Mouse (Mus musculus) liver, adult (tissue): ENCODE measurements at regions not wholly inside any gene's neighbourhood (a gene's known extent, or its start where the extent isn't known, plus 50 kb on each side); places are given as distances from the start of the nearest gene placed in this dataset.

Experiments used
- GATA4 ChIP-seq: IDR thresholded peaks from 2 replicates; pipeline ENCODE4 v1.6.1; 2014; ENCODE audit warnings: mild to moderate bottlenecking, low read length; ENCODE audit not compliant: insufficient replicate concordance

- TF ChIP-seq GATA4, result no peak
Measured at GRCm38 (mm10) chr11:44161734-44162418, 238.0 kb upstream of the Il12b start.

- TF ChIP-seq GATA4, result no peak
Measured at GRCm38 (mm10) chr11:44163049-44163448, 236.8 kb upstream of the Il12b start.

GRCm38 (mm10) chr11:44163748-44164147 lies 236.1 kb upstream of the Il12b start:
- no peak for TF ChIP-seq GATA4

- no peak for TF ChIP-seq GATA4
Measured at GRCm38 (mm10) chr11:44164186-44164585, 235.7 kb upstream of the Il12b start.

GRCm38 (mm10) chr11:44167724-44168500 lies 232.0 kb upstream of the Il12b start:
- no peak for TF ChIP-seq GATA4

GRCm38 (mm10) chr11:44172478-44172877 lies 227.4 kb upstream of the Il12b start:
- TF ChIP-seq GATA4, result no peak

GRCm38 (mm10) chr11:44173196-44173595 lies 226.7 kb upstream of the Il12b start:
- TF ChIP-seq GATA4, result no peak

GRCm38 (mm10) chr11:44174548-44174947 lies 225.3 kb upstream of the Il12b start:
- TF ChIP-seq GATA4, result no peak

GRCm38 (mm10) chr11:44179711-44180110 lies 220.2 kb upstream of the Il12b start:
- TF ChIP-seq GATA4, result no peak

GRCm38 (mm10) chr11:44183823-44184222 lies 216.0 kb upstream of the Il12b start:
- no peak for TF ChIP-seq GATA4

GRCm38 (mm10) chr11:44185218-44185890 lies 214.5 kb upstream of the Il12b start:
- no peak for TF ChIP-seq GATA4

GRCm38 (mm10) chr11:44188202-44188601 lies 211.7 kb upstream of the Il12b start:
- no peak for TF ChIP-seq GATA4

- TF ChIP-seq GATA4, result no peak
Measured at GRCm38 (mm10) chr11:44193806-44194205, 206.1 kb upstream of the Il12b start.

- no peak for TF ChIP-seq GATA4
Measured at GRCm38 (mm10) chr11:44202716-44203115, 197.1 kb upstream of the Il12b start.

- TF ChIP-seq GATA4, result no peak
Measured at GRCm38 (mm10) chr11:44204384-44204783, 195.5 kb upstream of the Il12b start.

GRCm38 (mm10) chr11:44206866-44207265 lies 193.0 kb upstream of the Il12b start:
- TF ChIP-seq GATA4, result no peak
